Mouse (Mus musculus): ENCODE data around the gene Tex26. TPM values are rescaled to one million over a fixed set of nuclear protein-coding genes. Genes with fewer than 3 reads are reported as not detected.

Tex26 gene
- total RNA-seq, 1 experiment, result 0.71 TPM

- no peak for DNase-seq (ENCODE audit: low read depth, low spot score)
- Histone ChIP-seq H3K27ac (ENCODE audit: insufficient read depth, low read depth, low read length, poor library complexity, severe bottlenecking) (no peak overlapping the region), H3K9ac (ENCODE audit: insufficient read depth, low read depth, low read length, poor library complexity, severe bottlenecking) (no peak overlapping the region), H3K4me3 (ENCODE audit: insufficient read depth in 1 of 2, low read depth in 1 of 2, low read length in 2 of 2, poor library complexity in 1 of 2, severe bottlenecking in 1 of 2) (no peak overlapping the region), H3K4me1 (ENCODE audit: control insufficient read depth in 2 of 2, insufficient read depth in 2 of 2, low read length in 2 of 2, poor library complexity in 1 of 2) (no peaks in the 10 kb centered on the region; a peak in 1 of 4 replicates), H3K9me3 (ENCODE audit: control insufficient read depth, insufficient read depth, low read depth, low read length) (no peaks in the 10 kb centered on the region), H3K36me3 (ENCODE audit: control insufficient read depth, insufficient read depth, low read length, poor library complexity, severe bottlenecking) (no peaks in the 10 kb centered on the region)
- in situ Hi-C loops (cut with MboI; ENCODE audit: low sequenced_read_pairs in 2 of 2, unreplicated experiment in 2 of 2), result no loop called here
- TF ChIP-seq MAFK (IDR thresholded peaks at IDR 0.05; ENCODE audit: insufficient read depth, low read depth, low read length), result no peak
- no peak for TF ChIP-seq CHD2 (IDR thresholded peaks at IDR 0.05; ENCODE audit: low read depth, low read length)
- no peak for TF ChIP-seq HCFC1 (IDR thresholded peaks at IDR 0.05; ENCODE audit: borderline replicate concordance, insufficient read depth, low read length)
- no peak for TF ChIP-seq ZC3H11A (IDR thresholded peaks at IDR 0.05; ENCODE audit: borderline replicate concordance, low read depth, low read length)
- TF ChIP-seq ZNF384 (IDR thresholded peaks at IDR 0.05; ENCODE audit: low read depth, low read length), result no peak
Observed at GRCm38 (mm10) chr5:149402029-149402428, 37.4 kb upstream of the Tex26 start.

- no peak overlapping the region for H3K9ac ChIP-seq (ENCODE audit: insufficient read depth, low read depth, low read length, poor library complexity, severe bottlenecking)
- no peak overlapping the region for H3K4me3 ChIP-seq (ENCODE audit: insufficient read depth in 1 of 2, low read depth in 1 of 2, low read length in 2 of 2, poor library complexity in 1 of 2, severe bottlenecking in 1 of 2)
- in situ Hi-C loops (cut with MboI; ENCODE audit: low sequenced_read_pairs in 2 of 2, unreplicated experiment in 2 of 2), result no loop called here
- H3K27ac ChIP-seq (ENCODE audit: insufficient read depth, low read depth, low read length, poor library complexity, severe bottlenecking), result no peak overlapping the region
- no peaks in the 10 kb centered on the region for H3K36me3 ChIP-seq (ENCODE audit: control insufficient read depth, insufficient read depth, low read length, poor library complexity, severe bottlenecking)
- no peak for DNase-seq (ENCODE audit: low read depth, low spot score)
- H3K4me1 ChIP-seq (ENCODE audit: control insufficient read depth in 2 of 2, insufficient read depth in 2 of 2, low read length in 2 of 2, poor library complexity in 1 of 2), result no peaks in the 10 kb centered on the region; a peak in 1 of 4 replicates
- no peaks in the 10 kb centered on the region for H3K9me3 ChIP-seq (ENCODE audit: control insufficient read depth, insufficient read depth, low read depth, low read length)
- no peak for TF ChIP-seq MAFK (IDR thresholded peaks at IDR 0.05; ENCODE audit: insufficient read depth, low read depth, low read length)
- no peak for TF ChIP-seq ZNF384 (IDR thresholded peaks at IDR 0.05; ENCODE audit: low read depth, low read length)
- TF ChIP-seq ZC3H11A (IDR thresholded peaks at IDR 0.05; ENCODE audit: borderline replicate concordance, low read depth, low read length), result no peak
- no peak for TF ChIP-seq CHD2 (IDR thresholded peaks at IDR 0.05; ENCODE audit: low read depth, low read length)
- no peak for TF ChIP-seq HCFC1 (IDR thresholded peaks at IDR 0.05; ENCODE audit: borderline replicate concordance, insufficient read depth, low read length)
Observed at GRCm38 (mm10) chr5:149403386-149403785, 36.1 kb upstream of the Tex26 start.

- Histone ChIP-seq H3K9ac (ENCODE audit: insufficient read depth, low read depth, low read length, poor library complexity, severe bottlenecking) (no peak overlapping the region), H3K9me3 (ENCODE audit: control insufficient read depth, insufficient read depth, low read depth, low read length) (no peaks in the 10 kb centered on the region), H3K27ac (ENCODE audit: insufficient read depth, low read depth, low read length, poor library complexity, severe bottlenecking) (no peak overlapping the region), H3K4me1 (ENCODE audit: control insufficient read depth in 2 of 2, insufficient read depth in 2 of 2, low read length in 2 of 2, poor library complexity in 1 of 2) (no peaks in the 10 kb centered on the region; a peak in 1 of 4 replicates), H3K4me3 (ENCODE audit: insufficient read depth in 1 of 2, low read depth in 1 of 2, low read length in 2 of 2, poor library complexity in 1 of 2, severe bottlenecking in 1 of 2) (no peak overlapping the region), H3K36me3 (ENCODE audit: control insufficient read depth, insufficient read depth, low read length, poor library complexity, severe bottlenecking) (no peaks in the 10 kb centered on the region)
- no peak for DNase-seq (ENCODE audit: low read depth, low spot score)
- TF ChIP-seq ZNF384 (IDR thresholded peaks at IDR 0.05; ENCODE audit: low read depth, low read length), result no peak
- no peak for TF ChIP-seq ZC3H11A (IDR thresholded peaks at IDR 0.05; ENCODE audit: borderline replicate concordance, low read depth, low read length)
- no peak for TF ChIP-seq MAFK (IDR thresholded peaks at IDR 0.05; ENCODE audit: insufficient read depth, low read depth, low read length)
- TF ChIP-seq CHD2 (IDR thresholded peaks at IDR 0.05; ENCODE audit: low read depth, low read length), result no peak
- no peak for TF ChIP-seq HCFC1 (IDR thresholded peaks at IDR 0.05; ENCODE audit: borderline replicate concordance, insufficient read depth, low read length)
- in situ Hi-C loops (cut with MboI; ENCODE audit: low sequenced_read_pairs in 2 of 2, unreplicated experiment in 2 of 2), result no loop called here
Observed at GRCm38 (mm10) chr5:149404710-149405109, 34.8 kb upstream of the Tex26 start.

- H3K27ac ChIP-seq (ENCODE audit: insufficient read depth, low read depth, low read length, poor library complexity, severe bottlenecking), result no peak overlapping the region
- no peak overlapping the region for H3K9ac ChIP-seq (ENCODE audit: insufficient read depth, low read depth, low read length, poor library complexity, severe bottlenecking)
Observed at GRCm38 (mm10) chr5:149406791-149407276, 32.6 kb upstream of the Tex26 start.

More at GRCm38 (mm10) chr5:149406791-149407276, 32.6 kb upstream of the Tex26 start:
- no peak overlapping the region for H3K4me3 ChIP-seq (ENCODE audit: insufficient read depth in 1 of 2, low read depth in 1 of 2, low read length in 2 of 2, poor library complexity in 1 of 2, severe bottlenecking in 1 of 2)
- in situ Hi-C loops (cut with MboI; ENCODE audit: low sequenced_read_pairs in 2 of 2, unreplicated experiment in 2 of 2), result no loop called here
- TF ChIP-seq HCFC1 (IDR thresholded peaks at IDR 0.05; ENCODE audit: borderline replicate concordance, insufficient read depth, low read length) (no peak), ZC3H11A (IDR thresholded peaks at IDR 0.05; ENCODE audit: borderline replicate concordance, low read depth, low read length) (no peak), CHD2 (IDR thresholded peaks at IDR 0.05; ENCODE audit: low read depth, low read length) (no peak), ZNF384 (IDR thresholded peaks at IDR 0.05; ENCODE audit: low read depth, low read length) (no peak), MAFK (IDR thresholded peaks at IDR 0.05; ENCODE audit: insufficient read depth, low read depth, low read length) (no peak)
- DNase-seq (ENCODE audit: low read depth, low spot score), result no peak
- no peaks in the 10 kb centered on the region; a peak in 1 of 4 replicates for H3K4me1 ChIP-seq (ENCODE audit: control insufficient read depth in 2 of 2, insufficient read depth in 2 of 2, low read length in 2 of 2, poor library complexity in 1 of 2)
- H3K36me3 ChIP-seq (ENCODE audit: control insufficient read depth, insufficient read depth, low read length, poor library complexity, severe bottlenecking), result no peaks in the 10 kb centered on the region
- no peaks in the 10 kb centered on the region for H3K9me3 ChIP-seq (ENCODE audit: control insufficient read depth, insufficient read depth, low read depth, low read length)
